Mouse (Mus musculus): ENCODE measurements around the gene Dlx1. TPM values are rescaled to one million over a fixed set of nuclear protein-coding genes. Genes with fewer than 3 reads are reported as not detected.

Dlx1 gene
- 7.3 and 11.6 TPM in 2 replicates for polyA plus RNA-seq (2015; fragmentation: Nextera tagmentation; extraction: Ambion mirVana)

GRCm38 (mm10) chr2:71528014-71528713 is at the start of gene Dlx1:
Gene Dlx1, plus strand, starts transcription at chr2:71528113.
- ATAC-seq (ENCODE audit: insufficient read depth, low FRiP score) = no peak

GRCm38 (mm10) chr2:71479917-71480316 is 48.0 kb upstream of the Dlx1 start:
- no peak for ATAC-seq (ENCODE audit: insufficient read depth, low FRiP score)

More at GRCm38 (mm10) chr2:71528014-71528713, at the start of gene Dlx1:
- Histone ChIP-seq H3K9me3 (replicated peaks; ENCODE audit: control insufficient read depth, low read length) (no peaks in the 10 kb centered on the region), H3K27ac (ENCODE audit: low read length) (peak within 1 kb of the TSS; percentile 18; the same call in 1 of the 2 replicates), H3K4me2 (ENCODE audit: low read depth, low read length) (peak within 1 kb of the TSS; percentile 92), H3K27me3 (ENCODE audit: control insufficient read depth, insufficient read depth, low read length) (peaks cover 90% of the 10 kb centered on the region), H3K36me3 (ENCODE audit: control insufficient read depth, insufficient read depth, low read length) (no peaks in the 10 kb centered on the region), H3K9ac (ENCODE audit: low read length) (peak within 1 kb of the TSS; percentile 39; the same call in 1 of the 2 replicates), H3K4me3 (replicated peaks; ENCODE audit: low read length) (peak within 1 kb of the TSS; percentile 50), H3K4me1 (ENCODE audit: control insufficient read depth, insufficient read depth, low read length) (peaks cover 8% of the 10 kb centered on the region)
- WGBS = 3% methylated on average over 26 of the region's 26 CpGs

GRCm38 (mm10) chr2:71481825-71482224 is 46.1 kb upstream of the Dlx1 start:
- ATAC-seq (ENCODE audit: insufficient read depth, low FRiP score) = no peak
- Histone ChIP-seq H3K36me3 (ENCODE audit: control insufficient read depth, insufficient read depth, low read length) (no peaks in the 10 kb centered on the region), H3K9ac (ENCODE audit: low read length) (no peak overlapping the region), H3K27ac (ENCODE audit: low read length) (no peak overlapping the region), H3K4me2 (ENCODE audit: low read depth, low read length) (no peak overlapping the region), H3K4me1 (ENCODE audit: control insufficient read depth, insufficient read depth, low read length) (0 out of 2 replicates have a peak, but pooled peaks cover 3% of the 10 kb centered on the region), H3K9me3 (replicated peaks; ENCODE audit: control insufficient read depth, low read length) (no peaks in the 10 kb centered on the region), H3K27me3 (ENCODE audit: control insufficient read depth, insufficient read depth, low read length) (no peaks in the 10 kb centered on the region), H3K4me3 (replicated peaks; ENCODE audit: low read length) (no peak overlapping the region)
- WGBS = 80% methylated on average over 6 of the region's 6 CpGs

More at GRCm38 (mm10) chr2:71479917-71480316, 48.0 kb upstream of the Dlx1 start:
- no peaks in the 10 kb centered on the region for H3K27me3 ChIP-seq (ENCODE audit: control insufficient read depth, insufficient read depth, low read length)
- whole genome bisulfite sequencing = 37% methylated on average over 7 of the region's 7 CpGs
- no peak overlapping the region for H3K27ac ChIP-seq (ENCODE audit: low read length)
- H3K4me1 ChIP-seq (ENCODE audit: control insufficient read depth, insufficient read depth, low read length) = 0 out of 2 replicates have a peak, but pooled peaks cover 3% of the 10 kb centered on the region
- no peaks in the 10 kb centered on the region for H3K36me3 ChIP-seq (ENCODE audit: control insufficient read depth, insufficient read depth, low read length)
- no peak overlapping the region for H3K4me2 ChIP-seq (ENCODE audit: low read depth, low read length)
- H3K9me3 ChIP-seq (replicated peaks; ENCODE audit: control insufficient read depth, low read length) = no peaks in the 10 kb centered on the region
- H3K9ac ChIP-seq (ENCODE audit: low read length) = no peak overlapping the region
- H3K4me3 ChIP-seq (replicated peaks; ENCODE audit: low read length) = no peak overlapping the region

GRCm38 (mm10) chr2:71483046-71483716 is 44.7 kb upstream of the Dlx1 start:
- Histone ChIP-seq H3K4me3 (replicated peaks; ENCODE audit: low read length) (no peak overlapping the region), H3K9ac (ENCODE audit: low read length) (no peak overlapping the region), H3K9me3 (replicated peaks; ENCODE audit: control insufficient read depth, low read length) (no peaks in the 10 kb centered on the region), H3K36me3 (ENCODE audit: control insufficient read depth, insufficient read depth, low read length) (no peaks in the 10 kb centered on the region), H3K4me1 (ENCODE audit: control insufficient read depth, insufficient read depth, low read length) (0 out of 2 replicates have a peak, but pooled peaks cover 3% of the 10 kb centered on the region), H3K4me2 (ENCODE audit: low read depth, low read length) (no peak overlapping the region), H3K27ac (ENCODE audit: low read length) (no peak overlapping the region; the same call in 1 of the 2 replicates), H3K27me3 (ENCODE audit: control insufficient read depth, insufficient read depth, low read length) (no peaks in the 10 kb centered on the region)
- no peak for ATAC-seq (ENCODE audit: insufficient read depth, low FRiP score)
- WGBS = 60% methylated on average over 10 of the region's 10 CpGs

GRCm38 (mm10) chr2:71483717-71484066 is 44.2 kb upstream of the Dlx1 start:
- H3K9me3 ChIP-seq (replicated peaks; ENCODE audit: control insufficient read depth, low read length) = no peaks in the 10 kb centered on the region
- H3K27ac ChIP-seq (ENCODE audit: low read length) = no peak overlapping the region; the same call in 1 of the 2 replicates
- H3K4me3 ChIP-seq (replicated peaks; ENCODE audit: low read length) = no peak overlapping the region
- no peaks in the 10 kb centered on the region for H3K36me3 ChIP-seq (ENCODE audit: control insufficient read depth, insufficient read depth, low read length)
- H3K27me3 ChIP-seq (ENCODE audit: control insufficient read depth, insufficient read depth, low read length) = no peaks in the 10 kb centered on the region
- H3K4me1 ChIP-seq (ENCODE audit: control insufficient read depth, insufficient read depth, low read length) = 0 out of 2 replicates have a peak, but pooled peaks cover 3% of the 10 kb centered on the region
- 64% methylated on average over 5 of the region's 5 CpGs for WGBS
- no peak overlapping the region for H3K4me2 ChIP-seq (ENCODE audit: low read depth, low read length)
- H3K9ac ChIP-seq (ENCODE audit: low read length) = no peak overlapping the region
- ATAC-seq (ENCODE audit: insufficient read depth, low FRiP score) = no peak

- Histone ChIP-seq H3K27ac (ENCODE audit: low read length) (no peak overlapping the region), H3K4me2 (ENCODE audit: low read depth, low read length) (no peak overlapping the region)
These were observed 36.6 kb upstream of the Dlx1 start for GRCm38 (mm10) chr2:71491295-71491694.

GRCm38 (mm10) chr2:71493161-71493683 is 34.7 kb upstream of the Dlx1 start:
- Histone ChIP-seq H3K9me3 (replicated peaks; ENCODE audit: control insufficient read depth, low read length) (no peaks in the 10 kb centered on the region), H3K27me3 (ENCODE audit: control insufficient read depth, insufficient read depth, low read length) (no peaks in the 10 kb centered on the region), H3K4me1 (ENCODE audit: control insufficient read depth, insufficient read depth, low read length) (no peaks in the 10 kb centered on the region), H3K36me3 (ENCODE audit: control insufficient read depth, insufficient read depth, low read length) (no peaks in the 10 kb centered on the region), H3K4me3 (replicated peaks; ENCODE audit: low read length) (no peak overlapping the region), H3K27ac (ENCODE audit: low read length) (no peak overlapping the region), H3K4me2 (ENCODE audit: low read depth, low read length) (no peak overlapping the region), H3K9ac (ENCODE audit: low read length) (no peak overlapping the region)
- WGBS = 47% methylated on average over 12 of the region's 12 CpGs
- no peak for ATAC-seq (ENCODE audit: insufficient read depth, low FRiP score)

More at GRCm38 (mm10) chr2:71491295-71491694, 36.6 kb upstream of the Dlx1 start:
- Histone ChIP-seq H3K9ac (ENCODE audit: low read length) (no peak overlapping the region), H3K4me1 (ENCODE audit: control insufficient read depth, insufficient read depth, low read length) (no peaks in the 10 kb centered on the region), H3K4me3 (replicated peaks; ENCODE audit: low read length) (no peak overlapping the region), H3K27me3 (ENCODE audit: control insufficient read depth, insufficient read depth, low read length) (no peaks in the 10 kb centered on the region), H3K9me3 (replicated peaks; ENCODE audit: control insufficient read depth, low read length) (no peaks in the 10 kb centered on the region), H3K36me3 (ENCODE audit: control insufficient read depth, insufficient read depth, low read length) (no peaks in the 10 kb centered on the region)
- no peak for ATAC-seq (ENCODE audit: insufficient read depth, low FRiP score)

GRCm38 (mm10) chr2:71494503-71494902 is 33.4 kb upstream of the Dlx1 start:
- Histone ChIP-seq H3K4me1 (ENCODE audit: control insufficient read depth, insufficient read depth, low read length) (no peaks in the 10 kb centered on the region), H3K27ac (ENCODE audit: low read length) (no peak overlapping the region), H3K9ac (ENCODE audit: low read length) (no peak overlapping the region), H3K36me3 (ENCODE audit: control insufficient read depth, insufficient read depth, low read length) (no peaks in the 10 kb centered on the region), H3K4me2 (ENCODE audit: low read depth, low read length) (no peak overlapping the region), H3K4me3 (replicated peaks; ENCODE audit: low read length) (no peak overlapping the region), H3K27me3 (ENCODE audit: control insufficient read depth, insufficient read depth, low read length) (no peaks in the 10 kb centered on the region), H3K9me3 (replicated peaks; ENCODE audit: control insufficient read depth, low read length) (no peaks in the 10 kb centered on the region)
- ATAC-seq (ENCODE audit: insufficient read depth, low FRiP score) = no peak
- 65% methylated on average over 10 of the region's 10 CpGs for WGBS

- Histone ChIP-seq H3K4me2 (ENCODE audit: low read depth, low read length) (no peak overlapping the region), H3K36me3 (ENCODE audit: control insufficient read depth, insufficient read depth, low read length) (no peaks in the 10 kb centered on the region), H3K9ac (ENCODE audit: low read length) (no peak overlapping the region), H3K9me3 (replicated peaks; ENCODE audit: control insufficient read depth, low read length) (no peaks in the 10 kb centered on the region), H3K4me1 (ENCODE audit: control insufficient read depth, insufficient read depth, low read length) (no peaks in the 10 kb centered on the region), H3K27ac (ENCODE audit: low read length) (no peak overlapping the region), H3K27me3 (ENCODE audit: control insufficient read depth, insufficient read depth, low read length) (no peaks in the 10 kb centered on the region), H3K4me3 (replicated peaks; ENCODE audit: low read length) (no peak overlapping the region)
- ATAC-seq (ENCODE audit: insufficient read depth, low FRiP score) = no peak
- WGBS = 33% methylated on average over 4 of the region's 4 CpGs
These were observed 32.9 kb upstream of the Dlx1 start for GRCm38 (mm10) chr2:71494971-71495370.

Data from stomach, embryonic 16.5 days (tissue).